Mouse (Mus musculus): ENCODE data around the gene Atp4b.

- TF ChIP-seq POLR2A (IDR thresholded peaks at IDR 0.05; ENCODE audit: borderline replicate concordance, extremely low read depth, low read depth, low read length) (no peak), CTCF (IDR thresholded peaks at IDR 0.05; ENCODE audit: insufficient read depth, low read length) (no peak)
These were observed 23.4 kb downstream of the Atp4b start for GRCm38 (mm10) chr8:13373151-13373662.
